Mouse (Mus musculus) 3134 (cell line): ENCODE data around the gene Grm7.

Source experiments
- DNase-seq: peaks from one replicate; pipeline ENCODE4 v3.0.0-alpha.2; 2011; ENCODE audit warnings: low spot score; ENCODE audit not compliant: insufficient read length; ENCODE audit errors: extremely low read depth

Grm7 gene

GRCm38 (mm10) chr6:110868311-110868710, 222.9 kb downstream of the Grm7 start:
- DNase-seq, result no peak

- no peak for DNase-seq
Measured at GRCm38 (mm10) chr6:110982013-110982412, 336.6 kb downstream of the Grm7 start.

GRCm38 (mm10) chr6:111039099-111039498, 393.7 kb downstream of the Grm7 start:
- no peak for DNase-seq

- DNase-seq, result peak; percentile 54
Measured at GRCm38 (mm10) chr6:111045896-111046295, 400.5 kb downstream of the Grm7 start.

GRCm38 (mm10) chr6:111049247-111049646, 403.9 kb downstream of the Grm7 start:
- DNase-seq, result no peak

GRCm38 (mm10) chr6:111054001-111054975, 408.9 kb downstream of the Grm7 start:
- peak; percentile 84 for DNase-seq

GRCm38 (mm10) chr6:111057798-111058197, 412.4 kb downstream of the Grm7 start:
- no peak for DNase-seq

GRCm38 (mm10) chr6:111060004-111060403, 414.6 kb downstream of the Grm7 start:
- no peak for DNase-seq

GRCm38 (mm10) chr6:111084569-111084968, 439.2 kb downstream of the Grm7 start:
- no peak for DNase-seq

GRCm38 (mm10) chr6:111094818-111095217, 449.4 kb downstream of the Grm7 start:
- no peak for DNase-seq

- no peak for DNase-seq
Measured at GRCm38 (mm10) chr6:111105485-111105884, 460.1 kb downstream of the Grm7 start.

- no peak for DNase-seq
Measured at GRCm38 (mm10) chr6:111161037-111161436, 515.7 kb downstream of the Grm7 start.

GRCm38 (mm10) chr6:111195333-111195732, 550.0 kb downstream of the Grm7 start:
- DNase-seq, result no peak

GRCm38 (mm10) chr6:111221083-111221729, 575.8 kb downstream of the Grm7 start:
- no peak for DNase-seq

GRCm38 (mm10) chr6:111255215-111255614, 609.8 kb downstream of the Grm7 start:
- no peak for DNase-seq

- DNase-seq, result no peak
Measured at GRCm38 (mm10) chr6:111256939-111257338, 611.6 kb downstream of the Grm7 start.

- DNase-seq, result no peak
Measured at GRCm38 (mm10) chr6:111258256-111258655, 612.9 kb downstream of the Grm7 start.

GRCm38 (mm10) chr6:111261181-111261580, 615.8 kb downstream of the Grm7 start:
- DNase-seq, result no peak

- DNase-seq, result no peak
Measured at GRCm38 (mm10) chr6:111276657-111277056, 631.3 kb downstream of the Grm7 start.

- DNase-seq, result no peak
Measured at GRCm38 (mm10) chr6:111278516-111278915, 633.1 kb downstream of the Grm7 start.

- no peak for DNase-seq
Measured at GRCm38 (mm10) chr6:111293505-111294001, 648.2 kb downstream of the Grm7 start.
